Comparison of ENCODE assay signal across 29 mouse cellular contexts in the genomic region with DNA sequence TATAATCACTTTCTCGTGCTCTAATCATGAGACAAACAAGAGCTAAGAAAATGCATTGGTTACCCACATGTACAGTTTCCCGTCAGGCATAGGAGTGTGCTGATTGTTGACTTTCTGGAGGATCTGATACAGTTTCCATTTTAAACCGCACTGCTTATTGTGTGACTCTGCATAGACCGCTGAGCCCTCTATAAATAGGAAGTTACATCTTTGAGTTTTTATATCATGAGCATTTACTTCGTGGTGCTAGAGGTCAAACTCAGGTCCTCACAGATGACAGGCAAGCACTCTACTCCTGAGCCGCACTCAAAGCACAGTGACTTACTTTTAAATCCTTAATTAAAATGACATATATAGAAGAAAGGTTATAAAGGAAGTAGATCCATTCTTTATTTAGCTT. TPM values are rescaled to one million over a fixed set of nuclear protein-coding genes. Genes with fewer than 3 reads are reported as not detected.
"Had no signal": no experiment of that assay in that cellular context is flagged by ENCODE, and none has a peak within 500 bp of the region (broad histone marks: within the 10 kb centered on the region; RNA-seq: fewer than 3 reads in every experiment).

No protein-coding gene starts in this region.

- DNase-seq: kidney, postnatal 25 days; layer of hippocampus, postnatal 36 days; liver, embryonic 13.5 days; lung, adult 2 months; lung, postnatal 14 days; lung, postnatal 4 days; midbrain, embryonic 14.5 days; right cerebral cortex, adult 18-20 months; right cerebral cortex, postnatal 14 days; right cerebral cortex, postnatal 4 days; spleen, adult 18-20 months; thymus, postnatal 25 days had no signal

- H3K4me1 ChIP-seq: stomach, embryonic 15.5 days had no signal

- H3K4me3 ChIP-seq: left cerebral cortex, adult 2 months; liver, embryonic 13.5 days; stomach, embryonic 15.5 days had no signal

- H3K9me3 ChIP-seq: liver, embryonic 13.5 days; stomach, embryonic 15.5 days had no signal

- H3K9ac ChIP-seq: liver, embryonic 13.5 days; stomach, embryonic 15.5 days had no signal

- H3K4me2 ChIP-seq: liver, embryonic 13.5 days; midbrain, embryonic 11.5 days; stomach, embryonic 15.5 days had no signal

- H3K27ac ChIP-seq: kidney, postnatal 0 days; left cerebral cortex, adult 2 months; liver, embryonic 13.5 days; stomach, embryonic 15.5 days had no signal

- H3K27me3 ChIP-seq: liver, embryonic 13.5 days; stomach, embryonic 15.5 days had no signal

RNA-seq across cellular contexts. Expression of a gene that starts 28.1 kb away (rescaled TPM):
- total RNA-seq: layer of hippocampus, postnatal 36 days; megakaryocyte progenitor cell, adult 5-6 weeks; megakaryocyte-erythroid progenitor cell, adult 5-6 weeks had no signal
- polyA plus RNA-seq: liver, embryonic 13.5 days had no signal

RNA-seq across cellular contexts. Expression of a gene that starts 35.9 kb away (rescaled TPM):
- total RNA-seq: megakaryocyte progenitor cell, adult 5-6 weeks; megakaryocyte-erythroid progenitor cell, adult 5-6 weeks had no signal

RNA-seq across cellular contexts. Expression of a gene that starts 41.3 kb away (rescaled TPM):
- total RNA-seq: layer of hippocampus, adult 8-10 months; layer of hippocampus, postnatal 10 days; layer of hippocampus, postnatal 36 days; left cerebral cortex, adult 2 months; left cerebral cortex, postnatal 10 days; left cerebral cortex, postnatal 36 days; liver, adult 2 months; megakaryocyte progenitor cell, adult 5-6 weeks; megakaryocyte-erythroid progenitor cell, adult 5-6 weeks; midbrain, postnatal 0 days had no signal
- polyA plus RNA-seq: kidney, postnatal 0 days; large intestine, adult 2 months; liver, adult 2 months; liver, embryonic 13.5 days; liver, embryonic 16.5 days; lung, adult 2 months; lung, embryonic 16.5 days; midbrain, embryonic 11.5 days; midbrain, embryonic 14.5 days; midbrain, postnatal 0 days; neural tube, embryonic 14.5 days; thymus, postnatal 0 days had no signal
